Mouse (Mus musculus): ENCODE results near the gene Hook1. TPM values are rescaled to one million over a fixed set of nuclear protein-coding genes. Genes with fewer than 3 reads are reported as not detected.
"Not testable (repeated sequence)": the region's sequence is repeated elsewhere in the genome, so short reads cannot be mapped to it uniquely, and the experiment has no call there.

Hook1 gene
- total and polyA plus RNA-seq, 3 experiments = 3.2 to 11.1 (median 8.9) TPM

DNA sequence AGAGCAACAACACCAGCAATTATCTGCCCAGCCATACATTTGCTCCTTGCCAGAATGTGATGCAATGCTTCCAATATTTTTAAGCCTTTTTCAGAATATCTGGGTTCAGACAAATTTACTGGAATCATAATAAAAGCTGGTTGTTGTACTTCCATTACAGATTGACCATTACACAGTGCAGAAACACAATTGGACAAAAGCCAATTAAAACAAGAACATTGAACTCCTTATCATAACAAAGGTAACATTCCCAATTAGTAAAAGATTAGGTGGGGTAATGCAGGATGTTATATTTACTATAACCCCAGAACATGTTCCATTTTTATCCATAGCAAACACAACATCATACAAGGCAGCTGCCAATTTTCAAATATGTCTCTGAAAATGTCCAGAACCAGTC lies 13.7 kb upstream of the Hook1 start:
- intact Hi-C loops (cut with DNase I) = no loop called here
- Histone ChIP-seq H3K9ac (ENCODE audit: low read depth, low read length) (no peak overlapping the region), H3K79me2 (replicated peaks; ENCODE audit: control insufficient read depth, insufficient read depth, low read length) (no peaks in the 10 kb centered on the region), H3K4me1 (ENCODE audit: control insufficient read depth, insufficient read depth, low read length) (no peaks in the 10 kb centered on the region), H3K4me3 (no peak overlapping the region), H3K36me3 (ENCODE audit: control insufficient read depth, insufficient read depth, low read length) (no peaks in the 10 kb centered on the region), H3K27ac (no peak overlapping the region), H3K27me3 (ENCODE audit: control insufficient read depth, insufficient read depth, low read length) (no peaks in the 10 kb centered on the region)
- no peak for TF ChIP-seq EP300 (IDR thresholded peaks at IDR 0.05; ENCODE audit: insufficient read depth, low read depth, low read length)
- no peak for TF ChIP-seq CTCF (IDR thresholded peaks at IDR 0.05)
- TF ChIP-seq POLR2A (IDR thresholded peaks at IDR 0.05; ENCODE audit: insufficient read depth, low read depth, low read length) = no peak
- no peak for DNase-seq

- H3K27ac ChIP-seq; H3K79me2 ChIP-seq (replicated peaks; ENCODE audit: control insufficient read depth, insufficient read depth, low read length); H3K9ac ChIP-seq (ENCODE audit: low read depth, low read length); DNase-seq; H3K27me3 ChIP-seq (ENCODE audit: control insufficient read depth, insufficient read depth, low read length); H3K4me3 ChIP-seq; H3K4me1 ChIP-seq (ENCODE audit: control insufficient read depth, insufficient read depth, low read length); intact Hi-C loops (cut with DNase I); H3K36me3 ChIP-seq (ENCODE audit: control insufficient read depth, insufficient read depth, low read length): not testable (repeated sequence)
- WGBS = 90% methylated on average over 17 of the region's 17 CpGs
These were observed 15.2 kb downstream of the Hook1 start for GRCm38 (mm10) chr4:95982221-95982620.

DNA sequence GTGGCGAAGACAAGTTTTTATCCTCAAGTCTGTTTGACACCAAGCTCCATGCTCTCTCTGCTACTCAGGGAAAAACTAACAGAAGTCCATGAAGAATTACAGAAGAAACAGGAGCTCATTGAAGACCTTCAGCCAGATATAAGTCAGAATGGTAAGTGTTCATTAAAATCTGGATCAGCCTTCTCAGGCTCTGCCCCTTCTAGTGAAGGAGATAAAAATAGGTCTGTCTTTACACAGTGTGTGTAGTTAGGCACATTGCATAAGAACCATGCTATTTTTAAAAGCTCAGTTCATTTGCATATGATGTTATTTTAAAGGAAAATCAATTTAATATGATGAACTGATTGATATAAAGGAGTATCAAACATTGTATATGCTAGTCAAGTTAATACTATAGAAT lies 49.8 kb downstream of the Hook1 start:
- Histone ChIP-seq H3K79me2 (replicated peaks; ENCODE audit: control insufficient read depth, insufficient read depth, low read length) (no peaks in the 10 kb centered on the region), H3K4me1 (ENCODE audit: control insufficient read depth, insufficient read depth, low read length) (no peaks in the 10 kb centered on the region), H3K36me3 (ENCODE audit: control insufficient read depth, insufficient read depth, low read length) (no peaks in the 10 kb centered on the region), H3K9ac (ENCODE audit: low read depth, low read length) (no peak overlapping the region), H3K27me3 (ENCODE audit: control insufficient read depth, insufficient read depth, low read length) (no peaks in the 10 kb centered on the region), H3K4me3 (no peak overlapping the region), H3K27ac (no peak overlapping the region)
- no peak for DNase-seq
- intact Hi-C loops (cut with DNase I) = no loop called here
- no peak for TF ChIP-seq EP300 (IDR thresholded peaks at IDR 0.05; ENCODE audit: insufficient read depth, low read depth, low read length)
- no peak for TF ChIP-seq CTCF (IDR thresholded peaks at IDR 0.05)
- no peak for TF ChIP-seq POLR2A (IDR thresholded peaks at IDR 0.05; ENCODE audit: insufficient read depth, low read depth, low read length)
- 94% methylated on average over 1 of the region's 1 CpGs for WGBS

GRCm38 (mm10) chr4:96022803-96023202 lies 55.8 kb downstream of the Hook1 start:
- Histone ChIP-seq H3K4me3 (no peak overlapping the region), H3K27me3 (ENCODE audit: control insufficient read depth, insufficient read depth, low read length) (no peaks in the 10 kb centered on the region), H3K9ac (ENCODE audit: low read depth, low read length) (no peak overlapping the region), H3K27ac (no peak overlapping the region), H3K4me1 (ENCODE audit: control insufficient read depth, insufficient read depth, low read length) (no peaks in the 10 kb centered on the region), H3K36me3 (ENCODE audit: control insufficient read depth, insufficient read depth, low read length) (no peaks in the 10 kb centered on the region), H3K79me2 (replicated peaks; ENCODE audit: control insufficient read depth, insufficient read depth, low read length) (no peaks in the 10 kb centered on the region)
- no peak for DNase-seq
- intact Hi-C loops (cut with DNase I) = no loop called here
- TF ChIP-seq POLR2A (IDR thresholded peaks at IDR 0.05; ENCODE audit: insufficient read depth, low read depth, low read length) = no peak
- TF ChIP-seq CTCF (IDR thresholded peaks at IDR 0.05) = peak; percentile 62
- TF ChIP-seq EP300 (IDR thresholded peaks at IDR 0.05; ENCODE audit: insufficient read depth, low read depth, low read length) = no peak

GRCm38 (mm10) chr4:96028412-96028811 lies 61.4 kb downstream of the Hook1 start:
- intact Hi-C loops (cut with DNase I) = no loop called here
- 88% methylated on average over 1 of the region's 1 CpGs for WGBS

GRCm38 (mm10) chr4:96060106-96060505 lies 93.1 kb downstream of the Hook1 start:
- no peak overlapping the region for H3K27ac ChIP-seq
- H3K4me3 ChIP-seq = no peak overlapping the region
- WGBS = 82% methylated on average over 2 of the region's 2 CpGs
- DNase-seq = no peak
- no peaks in the 10 kb centered on the region for H3K79me2 ChIP-seq (replicated peaks; ENCODE audit: control insufficient read depth, insufficient read depth, low read length)
- TF ChIP-seq POLR2A (IDR thresholded peaks at IDR 0.05; ENCODE audit: insufficient read depth, low read depth, low read length) = no peak
- TF ChIP-seq CTCF (IDR thresholded peaks at IDR 0.05) = no peak
- TF ChIP-seq EP300 (IDR thresholded peaks at IDR 0.05; ENCODE audit: insufficient read depth, low read depth, low read length) = no peak
- intact Hi-C loops (cut with DNase I) = no loop called here
- no peak overlapping the region for H3K9ac ChIP-seq (ENCODE audit: low read depth, low read length)
- H3K27me3 ChIP-seq (ENCODE audit: control insufficient read depth, insufficient read depth, low read length) = no peaks in the 10 kb centered on the region
- H3K36me3 ChIP-seq (ENCODE audit: control insufficient read depth, insufficient read depth, low read length) = no peaks in the 10 kb centered on the region
- H3K4me1 ChIP-seq (ENCODE audit: control insufficient read depth, insufficient read depth, low read length) = no peaks in the 10 kb centered on the region

More at GRCm38 (mm10) chr4:96028412-96028811, 61.4 kb downstream of the Hook1 start:
- Histone ChIP-seq H3K4me1 (ENCODE audit: control insufficient read depth, insufficient read depth, low read length) (no peaks in the 10 kb centered on the region), H3K36me3 (ENCODE audit: control insufficient read depth, insufficient read depth, low read length) (no peaks in the 10 kb centered on the region), H3K9ac (ENCODE audit: low read depth, low read length) (no peak overlapping the region), H3K4me3 (no peak overlapping the region), H3K27me3 (ENCODE audit: control insufficient read depth, insufficient read depth, low read length) (no peaks in the 10 kb centered on the region), H3K79me2 (replicated peaks; ENCODE audit: control insufficient read depth, insufficient read depth, low read length) (no peaks in the 10 kb centered on the region), H3K27ac (no peak overlapping the region)
- no peak for DNase-seq
- TF ChIP-seq POLR2A (IDR thresholded peaks at IDR 0.05; ENCODE audit: insufficient read depth, low read depth, low read length) (no peak), CTCF (IDR thresholded peaks at IDR 0.05) (no peak), EP300 (IDR thresholded peaks at IDR 0.05; ENCODE audit: insufficient read depth, low read depth, low read length) (no peak)

Measured in heart, adult 2 months (tissue).